8 mouse cellular contexts compared by ENCODE assay signal in genomic region chr11:72362347-72362741, GRCm38 (mm10). TPM values are rescaled to one million over a fixed set of nuclear protein-coding genes. Genes with fewer than 3 reads are reported as not detected.
DNase-seq lines count a peak whose midpoint lies in the region; ATAC-seq and TF ChIP-seq lines count a peak whose summit lies in the region.

Tekt1 (minus strand) TSS chr11:72362442.

- TF ChIP-seq EP300 in lung, postnatal 0 days (IDR thresholded peaks at IDR 0.05), result no peak

- no peak for TF ChIP-seq POLR2A in small intestine, adult 2 months (IDR thresholded peaks at IDR 0.05; ENCODE audit: low read depth, low read length)

- H3K27me3 ChIP-seq in lung, postnatal 0 days (replicated peaks; ENCODE audit: insufficient read depth, low read length), result no peaks in the 10 kb centered on the region
- H3K27me3 ChIP-seq in limb, embryonic 12.5 days, result no peaks in the 10 kb centered on the region
- no peaks in the 10 kb centered on the region; the same call in 1 of the 2 replicates for H3K27me3 ChIP-seq in small intestine, adult 2 months (ENCODE audit: control insufficient read depth, insufficient read depth, low read length)

- H3K36me3 ChIP-seq in lung, postnatal 0 days (ENCODE audit: insufficient read depth, low read length), result no peaks in the 10 kb centered on the region
- H3K36me3 ChIP-seq in limb, embryonic 12.5 days, result no peaks in the 10 kb centered on the region
- H3K36me3 ChIP-seq in small intestine, adult 2 months (ENCODE audit: control insufficient read depth, insufficient read depth, low read length), result no peaks in the 10 kb centered on the region

- H3K9me3 ChIP-seq in lung, postnatal 0 days (ENCODE audit: low read length), result no peaks in the 10 kb centered on the region
- H3K9me3 ChIP-seq in limb, embryonic 12.5 days, result no peaks in the 10 kb centered on the region

- 0 out of 2 replicates have a peak within 1 kb of the TSS, but pooled peaks have one; percentile 17 for H3K27ac ChIP-seq in lung, postnatal 0 days (ENCODE audit: low read length)
- peak within 1 kb of the TSS; percentile 66; the same call in 1 of the 2 replicates for H3K27ac ChIP-seq in limb, embryonic 12.5 days
- no peak within 1 kb of the TSS for H3K27ac ChIP-seq in small intestine, adult 2 months (ENCODE audit: insufficient read depth, low read depth, low read length)

- H3K4me1 ChIP-seq in lung, postnatal 0 days (ENCODE audit: insufficient read depth, low read depth, low read length), result peaks cover 3% of the 10 kb centered on the region; the same call in 1 of the 2 replicates
- H3K4me1 ChIP-seq in limb, embryonic 12.5 days (replicated peaks), result 0 out of 2 replicates have a peak, but pooled peaks cover 3% of the 10 kb centered on the region
- H3K4me1 ChIP-seq in small intestine, adult 2 months (ENCODE audit: control insufficient read depth, insufficient read depth, insufficient read length, low read length), result no peaks in the 10 kb centered on the region

- DNase-seq in embryo, embryonic 9.5 days (ENCODE audit: extremely low spot score), result peak; percentile 5
- DNase-seq in embryo, embryonic 11 days, result no peak
- no peak for DNase-seq in lung, postnatal 0 days (ENCODE audit: low spot score)
- no peak for DNase-seq in lung, postnatal 14 days
- no peak for DNase-seq in thymus, adult 18-20 months
- no peak for DNase-seq in kidney, adult 8-10 months

- TF ChIP-seq CTCF in lung, postnatal 0 days (IDR thresholded peaks at IDR 0.05), result no peak
- TF ChIP-seq CTCF in small intestine, adult 2 months (IDR thresholded peaks at IDR 0.05; ENCODE audit: extremely low read depth, insufficient read length, insufficient replicate concordance, low read depth, low read length), result no peak

- 32% methylated on average over 10 of the region's 10 CpGs for WGBS in lung, postnatal 0 days
- WGBS in limb, embryonic 12.5 days, result 38% methylated on average over 10 of the region's 10 CpGs
- 33% methylated on average over 10 of the region's 10 CpGs for WGBS in small intestine, adult 2 months

- peak within 1 kb of the TSS; percentile 34 for H3K4me3 ChIP-seq in lung, postnatal 0 days (ENCODE audit: low read depth, low read length)
- peak within 1 kb of the TSS; percentile 44 for H3K4me3 ChIP-seq in limb, embryonic 12.5 days (replicated peaks)
- H3K4me3 ChIP-seq in small intestine, adult 2 months (ENCODE audit: low read depth, low read length), result peak within 1 kb of the TSS; percentile 27

- ATAC-seq in lung, postnatal 0 days, result no peak
- no peak for ATAC-seq in limb, embryonic 12.5 days (ENCODE audit: insufficient number of reproducible peaks, insufficient read depth, low FRiP score, low TSS enrichment, low read depth)

- H3K4me2 ChIP-seq in lung, postnatal 0 days (replicated peaks; ENCODE audit: low read depth, low read length), result peak within 1 kb of the TSS; percentile 70
- H3K4me2 ChIP-seq in limb, embryonic 12.5 days, result peak within 1 kb of the TSS; percentile 75

- H3K9ac ChIP-seq in lung, postnatal 0 days (replicated peaks; ENCODE audit: low read depth), result no peak within 1 kb of the TSS; the same call in 1 of the 2 replicates
- H3K9ac ChIP-seq in limb, embryonic 12.5 days (replicated peaks), result peak within 1 kb of the TSS; percentile 69

RNA-seq across cellular contexts. Expression of gene Tekt1, which starts in this region (rescaled TPM):
- polyA plus RNA-seq in lung, postnatal 0 days (2015; fragmentation: Nextera tagmentation; extraction: Ambion mirVana), result 14.2 and 17.3 TPM in 2 replicates
- polyA plus RNA-seq in limb, embryonic 12.5 days (2016; fragmentation: Nextera tagmentation; extraction: Ambion mirVana), result 4.7 and 6.0 TPM in 2 replicates
- polyA plus RNA-seq in small intestine, adult 2 months (2012; rRNA removed), result not detected in 2 replicates
